Mouse (Mus musculus): Measurements from ENCODE around the gene Rec8. TPM values are rescaled to one million over a fixed set of nuclear protein-coding genes. Genes with fewer than 3 reads are reported as not detected.

Gene Rec8
- total and polyA plus RNA-seq, 2 experiments from 2014 or later: 7.6 to 11.1 TPM

DNA sequence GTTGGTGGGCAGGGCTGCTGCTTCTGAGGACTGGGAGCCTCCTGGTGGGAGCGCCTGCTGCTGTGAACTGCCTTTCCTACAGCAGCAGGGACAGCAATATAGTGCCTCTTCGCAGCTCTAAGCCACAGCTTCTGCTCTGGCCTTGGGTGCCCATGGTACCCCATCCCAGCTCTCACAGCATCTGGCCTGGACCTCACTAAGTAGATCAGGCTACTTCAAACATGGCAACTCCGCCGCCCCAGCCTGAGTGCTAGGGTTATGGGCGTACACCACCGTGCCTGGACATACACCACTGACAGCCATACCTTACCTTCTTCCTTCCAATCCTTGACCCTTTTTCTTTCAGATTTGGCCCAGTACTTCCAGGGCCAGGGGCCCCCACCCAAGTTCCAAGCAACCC, 9.5 kb upstream of the Rec8 start:
- no peak for ATAC-seq (ENCODE audit: low FRiP score)
- H3K27ac ChIP-seq (ENCODE audit: low read depth, low read length): no peak overlapping the region
- H3K9me3 ChIP-seq (ENCODE audit: low read length): no peaks in the 10 kb centered on the region
- H3K27me3 ChIP-seq (ENCODE audit: insufficient read depth, low read length): no peaks in the 10 kb centered on the region
- no peak overlapping the region for H3K4me3 ChIP-seq (ENCODE audit: low read depth, low read length)
- H3K4me1 ChIP-seq (ENCODE audit: insufficient read depth, low read length): no peaks in the 10 kb centered on the region
- peaks cover 41% of the 10 kb centered on the region for H3K36me3 ChIP-seq (ENCODE audit: insufficient read depth, low read length)
- TF ChIP-seq CTCF (IDR thresholded peaks at IDR 0.05): no peak
- no peak overlapping the region for H3K9ac ChIP-seq (replicated peaks; ENCODE audit: low read length, poor library complexity, severe bottlenecking)
- no peak for DNase-seq (ENCODE audit: low spot score)
- WGBS: 97% methylated on average over 6 of the region's 6 CpGs
- H3K4me2 ChIP-seq (ENCODE audit: low read depth, low read length, poor library complexity, severe bottlenecking): no peak overlapping the region

DNA sequence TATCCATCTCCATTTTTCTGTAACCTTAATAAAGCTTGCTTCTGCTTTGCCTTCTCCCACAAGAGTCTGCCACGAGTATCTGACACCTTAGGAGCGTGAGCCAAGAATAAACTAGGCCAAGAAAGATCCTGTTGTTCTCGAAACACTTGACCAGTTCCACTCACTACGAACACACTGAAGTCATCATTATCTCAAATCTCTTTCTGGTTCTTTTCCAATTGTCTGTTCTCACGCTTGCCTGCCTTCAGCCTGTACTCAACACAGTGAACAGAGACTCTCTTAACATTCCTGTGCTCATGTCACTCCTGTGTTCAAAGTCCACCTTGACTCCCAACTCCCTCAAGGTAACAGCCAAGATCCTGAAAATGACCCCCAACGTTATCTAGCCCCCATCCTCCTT, 4.5 kb upstream of the Rec8 start:
- ATAC-seq (ENCODE audit: low FRiP score) (no peak), DNase-seq (ENCODE audit: low spot score) (no peak)
- Histone ChIP-seq H3K9me3 (ENCODE audit: low read length) (no peaks in the 10 kb centered on the region), H3K9ac (replicated peaks; ENCODE audit: low read length, poor library complexity, severe bottlenecking) (no peak overlapping the region), H3K4me1 (ENCODE audit: insufficient read depth, low read length) (no peaks in the 10 kb centered on the region), H3K4me2 (ENCODE audit: low read depth, low read length, poor library complexity, severe bottlenecking) (no peak overlapping the region), H3K27ac (ENCODE audit: low read depth, low read length) (no peak overlapping the region), H3K27me3 (ENCODE audit: insufficient read depth, low read length) (no peaks in the 10 kb centered on the region), H3K36me3 (ENCODE audit: insufficient read depth, low read length) (peaks cover 11% of the 10 kb centered on the region), H3K4me3 (ENCODE audit: low read depth, low read length) (no peak overlapping the region)
- 62% methylated on average over 6 of the region's 6 CpGs for WGBS
- no peak for TF ChIP-seq CTCF (IDR thresholded peaks at IDR 0.05)

DNA sequence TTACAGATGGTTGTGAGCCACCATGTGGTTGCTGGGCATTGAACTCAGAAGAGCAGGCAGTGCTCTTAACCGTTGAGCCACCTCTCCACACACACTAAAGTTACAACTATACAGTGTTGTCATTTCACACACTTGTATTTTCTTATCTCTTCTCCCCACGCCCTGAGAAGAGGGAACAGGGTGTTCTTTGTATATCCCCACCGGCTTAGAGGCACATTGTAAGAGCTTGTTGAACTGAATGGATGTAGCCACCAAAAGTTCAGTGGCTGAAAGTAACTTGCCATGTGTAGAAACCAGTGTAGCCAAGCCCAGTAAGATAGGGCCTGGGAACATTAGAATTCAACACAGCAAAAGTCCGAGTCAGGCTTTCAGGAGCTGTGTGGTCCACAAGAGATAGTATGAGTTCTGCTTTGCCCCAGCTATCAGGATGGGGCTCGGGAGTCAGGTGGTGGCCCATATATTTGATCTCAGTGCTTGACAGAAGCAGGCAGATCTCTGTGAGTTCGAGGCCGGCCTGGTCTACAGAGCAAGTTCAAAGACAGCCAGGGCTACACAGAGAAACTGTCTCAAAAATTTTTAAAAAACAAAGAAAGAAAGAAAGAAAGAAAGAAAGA, 3.2 kb upstream of the Rec8 start:
- no peak overlapping the region for H3K4me2 ChIP-seq (ENCODE audit: low read depth, low read length, poor library complexity, severe bottlenecking)
- WGBS: 89% methylated on average over 7 of the region's 7 CpGs

DNA sequence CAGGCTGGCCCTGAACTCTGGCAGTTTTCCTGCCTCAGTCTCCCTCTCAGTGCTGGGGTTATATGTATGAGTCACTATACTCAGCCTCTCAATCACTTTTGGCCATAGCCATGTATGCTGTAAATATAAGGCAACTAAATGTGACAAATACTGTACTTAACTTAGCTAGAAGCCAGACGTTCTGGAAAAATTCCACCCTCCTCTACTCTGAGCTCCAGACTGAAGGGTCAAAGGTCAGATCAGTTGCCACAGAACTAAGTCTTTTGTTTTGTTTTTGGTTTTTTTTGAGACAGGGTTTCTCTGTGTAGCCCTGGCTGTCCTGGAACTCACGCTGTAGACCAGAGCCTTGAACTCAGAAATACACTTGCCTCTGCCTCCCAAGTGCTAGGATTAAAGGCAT, 2.0 kb upstream of the Rec8 start:
- H3K27me3 ChIP-seq (ENCODE audit: insufficient read depth, low read length): no peaks in the 10 kb centered on the region
- no peak for ATAC-seq (ENCODE audit: low FRiP score)
- no peak overlapping the region for H3K4me2 ChIP-seq (ENCODE audit: low read depth, low read length, poor library complexity, severe bottlenecking)
- no peak for TF ChIP-seq CTCF (IDR thresholded peaks at IDR 0.05)
- WGBS: 44% methylated on average over 2 of the region's 2 CpGs
- no peak overlapping the region for H3K9ac ChIP-seq (replicated peaks; ENCODE audit: low read length, poor library complexity, severe bottlenecking)
- H3K4me3 ChIP-seq (ENCODE audit: low read depth, low read length): no peak overlapping the region
- no peaks in the 10 kb centered on the region for H3K9me3 ChIP-seq (ENCODE audit: low read length)
- no peaks in the 10 kb centered on the region for H3K36me3 ChIP-seq (ENCODE audit: insufficient read depth, low read length)
- H3K4me1 ChIP-seq (ENCODE audit: insufficient read depth, low read length): no peaks in the 10 kb centered on the region
- H3K27ac ChIP-seq (ENCODE audit: low read depth, low read length): no peak overlapping the region
- DNase-seq (ENCODE audit: low spot score): no peak

More for the DNA sequence above, 3.2 kb upstream of the Rec8 start:
- H3K27me3 ChIP-seq (ENCODE audit: insufficient read depth, low read length): no peaks in the 10 kb centered on the region
- no peaks in the 10 kb centered on the region for H3K4me1 ChIP-seq (ENCODE audit: insufficient read depth, low read length)
- DNase-seq (ENCODE audit: low spot score) (no peak), ATAC-seq (ENCODE audit: low FRiP score) (no peak)
- no peak overlapping the region for H3K9ac ChIP-seq (replicated peaks; ENCODE audit: low read length, poor library complexity, severe bottlenecking)
- no peaks in the 10 kb centered on the region for H3K9me3 ChIP-seq (ENCODE audit: low read length)
- H3K4me3 ChIP-seq (ENCODE audit: low read depth, low read length): no peak overlapping the region
- no peak overlapping the region for H3K27ac ChIP-seq (ENCODE audit: low read depth, low read length)
- no peak for TF ChIP-seq CTCF (IDR thresholded peaks at IDR 0.05)
- H3K36me3 ChIP-seq (ENCODE audit: insufficient read depth, low read length): 0 out of 2 replicates have a peak, but pooled peaks cover 2% of the 10 kb centered on the region

DNA sequence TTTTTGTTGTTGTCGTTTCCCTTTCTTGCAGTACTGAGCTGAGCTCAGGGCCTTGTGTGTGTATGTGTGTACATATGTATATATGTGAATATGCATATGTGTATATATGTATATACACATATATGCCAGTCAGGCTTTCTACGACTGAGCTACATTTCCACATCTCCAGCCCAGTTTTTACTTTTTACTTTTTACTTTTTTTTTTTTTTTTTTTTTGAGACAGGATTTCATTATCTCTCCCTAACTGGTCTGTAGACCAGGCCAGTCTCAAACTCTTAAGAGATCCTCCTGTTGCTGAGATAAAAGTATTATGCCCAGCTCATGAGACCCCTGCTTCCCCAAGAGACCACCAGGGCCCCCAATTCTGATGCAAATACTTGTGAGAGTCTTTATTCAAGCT, 993 bp upstream of the Rec8 start:
- no peak for ATAC-seq (ENCODE audit: low FRiP score)
- Histone ChIP-seq H3K9ac (replicated peaks; ENCODE audit: low read length, poor library complexity, severe bottlenecking) (no peak overlapping the region), H3K27me3 (ENCODE audit: insufficient read depth, low read length) (no peaks in the 10 kb centered on the region), H3K27ac (ENCODE audit: low read depth, low read length) (no peak overlapping the region), H3K4me2 (ENCODE audit: low read depth, low read length, poor library complexity, severe bottlenecking) (no peak overlapping the region), H3K4me3 (ENCODE audit: low read depth, low read length) (no peak overlapping the region), H3K4me1 (ENCODE audit: insufficient read depth, low read length) (no peaks in the 10 kb centered on the region), H3K9me3 (ENCODE audit: low read length) (no peaks in the 10 kb centered on the region), H3K36me3 (ENCODE audit: insufficient read depth, low read length) (no peaks in the 10 kb centered on the region)
- WGBS: 80% methylated on average over 2 of the region's 2 CpGs
- DNase-seq (ENCODE audit: low spot score): no peak
- no peak for TF ChIP-seq CTCF (IDR thresholded peaks at IDR 0.05)

DNA sequence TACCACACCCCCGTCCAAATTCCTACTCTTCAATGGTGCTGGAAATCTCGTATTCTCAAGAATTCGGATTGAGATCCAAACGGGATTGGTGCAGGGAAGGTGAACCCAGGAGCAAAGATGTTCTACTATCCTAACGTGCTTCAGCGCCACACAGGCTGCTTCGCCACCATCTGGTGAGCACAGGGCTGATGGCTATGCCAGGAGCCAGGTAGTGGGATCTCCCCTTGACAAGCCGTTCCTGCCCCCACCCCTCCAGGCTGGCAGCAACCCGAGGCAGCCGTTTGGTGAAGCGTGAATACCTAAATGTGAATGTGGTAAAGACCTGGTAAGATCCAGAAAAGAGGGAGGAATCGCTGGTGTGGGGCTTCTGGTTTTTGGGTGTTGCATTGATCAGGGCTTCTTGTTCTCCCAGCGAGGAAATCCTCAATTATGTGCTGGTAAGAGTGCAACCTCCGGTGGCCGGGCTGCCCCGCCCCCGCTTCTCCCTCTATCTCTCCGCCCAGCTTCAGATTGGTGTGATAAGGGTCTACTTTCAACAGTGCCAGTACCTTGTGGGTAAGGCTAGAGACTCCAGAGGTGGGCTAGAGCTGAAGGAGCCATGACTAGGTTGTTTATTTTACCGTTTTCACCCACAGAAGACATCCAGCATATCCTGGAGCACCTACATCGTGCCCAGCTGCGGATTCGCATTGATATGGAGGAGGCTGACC, 804 bp downstream of the Rec8 start:
- WGBS: 54% methylated on average over 22 of the region's 22 CpGs
- Histone ChIP-seq H3K4me3 (ENCODE audit: low read depth, low read length) (peak overlapping the region; percentile 19; the same call in 1 of the 2 replicates), H3K36me3 (ENCODE audit: insufficient read depth, low read length) (no peaks in the 10 kb centered on the region), H3K9me3 (ENCODE audit: low read length) (no peaks in the 10 kb centered on the region), H3K27ac (ENCODE audit: low read depth, low read length) (no peak overlapping the region), H3K4me2 (ENCODE audit: low read depth, low read length, poor library complexity, severe bottlenecking) (peak overlapping the region; percentile 21; the same call in 1 of the 2 replicates), H3K27me3 (ENCODE audit: insufficient read depth, low read length) (no peaks in the 10 kb centered on the region), H3K9ac (replicated peaks; ENCODE audit: low read length, poor library complexity, severe bottlenecking) (no peak overlapping the region), H3K4me1 (ENCODE audit: insufficient read depth, low read length) (no peaks in the 10 kb centered on the region)
- peak; percentile 22 for DNase-seq (ENCODE audit: low spot score)
- TF ChIP-seq CTCF (IDR thresholded peaks at IDR 0.05): no peak
- ATAC-seq (ENCODE audit: low FRiP score): peak; percentile 50; the same call in 1 of the 2 replicates
